Mouse (Mus musculus): ENCODE data around the gene Gm20388. TPM values are rescaled to one million over a fixed set of nuclear protein-coding genes. Genes with fewer than 3 reads are reported as not detected.
"Not testable (repeated sequence)": the region's sequence is repeated elsewhere in the genome, so short reads cannot be mapped to it uniquely, and the experiment has no call there.

Gene Gm20388
- polyA plus RNA-seq, 1 experiment, result 28.1 TPM

GRCm38 (mm10) chr8:123428343-123428893 lies 3517.8 kb downstream of the Gm20388 start:
- Histone ChIP-seq H3K4me1 (ENCODE audit: control insufficient read depth, insufficient read depth, low read length) (no peaks in the 10 kb centered on the region), H3K9ac (ENCODE audit: low read depth, poor library complexity, severe bottlenecking) (no peak overlapping the region), H3K27me3 (ENCODE audit: control insufficient read depth, insufficient read depth, low read length, poor library complexity, severe bottlenecking) (no peaks in the 10 kb centered on the region), H3K36me3 (ENCODE audit: control insufficient read depth, insufficient read depth, low read length, poor library complexity, severe bottlenecking) (no peaks in the 10 kb centered on the region), H3K27ac (ENCODE audit: insufficient read depth, low read length) (no peak overlapping the region), H3K4me3 (ENCODE audit: low read depth, low read length) (no peak overlapping the region), H3K9me3 (replicated peaks; ENCODE audit: control insufficient read depth, insufficient read depth, low read length, poor library complexity, severe bottlenecking) (peaks cover 64% of the 10 kb centered on the region)
- TF ChIP-seq POLR2A (IDR thresholded peaks at IDR 0.05; ENCODE audit: insufficient read depth, low read length) (no peak), EP300 (IDR thresholded peaks at IDR 0.05; ENCODE audit: insufficient read depth, low read depth, low read length) (no peak), CTCF (IDR thresholded peaks at IDR 0.05; ENCODE audit: low read depth, low read length) (no peak)

GRCm38 (mm10) chr8:123428939-123429721 lies 3518.5 kb downstream of the Gm20388 start:
- Histone ChIP-seq H3K4me3 (ENCODE audit: low read depth, low read length) (no peak overlapping the region), H3K36me3 (ENCODE audit: control insufficient read depth, insufficient read depth, low read length, poor library complexity, severe bottlenecking) (no peaks in the 10 kb centered on the region), H3K27ac (ENCODE audit: insufficient read depth, low read length) (no peak overlapping the region), H3K4me1 (ENCODE audit: control insufficient read depth, insufficient read depth, low read length) (no peaks in the 10 kb centered on the region), H3K9me3 (replicated peaks; ENCODE audit: control insufficient read depth, insufficient read depth, low read length, poor library complexity, severe bottlenecking) (peaks cover 66% of the 10 kb centered on the region), H3K27me3 (ENCODE audit: control insufficient read depth, insufficient read depth, low read length, poor library complexity, severe bottlenecking) (no peaks in the 10 kb centered on the region), H3K9ac (ENCODE audit: low read depth, poor library complexity, severe bottlenecking) (no peak overlapping the region)
- no peak for TF ChIP-seq CTCF (IDR thresholded peaks at IDR 0.05; ENCODE audit: low read depth, low read length)
- no peak for TF ChIP-seq EP300 (IDR thresholded peaks at IDR 0.05; ENCODE audit: insufficient read depth, low read depth, low read length)
- no peak for TF ChIP-seq POLR2A (IDR thresholded peaks at IDR 0.05; ENCODE audit: insufficient read depth, low read length)

- peaks cover 70% of the 10 kb centered on the region for H3K9me3 ChIP-seq (replicated peaks; ENCODE audit: control insufficient read depth, insufficient read depth, low read length, poor library complexity, severe bottlenecking)
- H3K9ac ChIP-seq (ENCODE audit: low read depth, poor library complexity, severe bottlenecking); H3K4me1 ChIP-seq (ENCODE audit: control insufficient read depth, insufficient read depth, low read length); H3K36me3 ChIP-seq (ENCODE audit: control insufficient read depth, insufficient read depth, low read length, poor library complexity, severe bottlenecking); H3K27ac ChIP-seq (ENCODE audit: insufficient read depth, low read length); H3K4me3 ChIP-seq (ENCODE audit: low read depth, low read length); H3K27me3 ChIP-seq (ENCODE audit: control insufficient read depth, insufficient read depth, low read length, poor library complexity, severe bottlenecking): not testable (repeated sequence)
Observed at GRCm38 (mm10) chr8:123429722-123430013, 3519.0 kb downstream of the Gm20388 start.

GRCm38 (mm10) chr8:123430936-123431335 lies 3520.3 kb downstream of the Gm20388 start:
- not testable (repeated sequence) for H3K27me3 ChIP-seq (ENCODE audit: control insufficient read depth, insufficient read depth, low read length, poor library complexity, severe bottlenecking); H3K4me3 ChIP-seq (ENCODE audit: low read depth, low read length); H3K4me1 ChIP-seq (ENCODE audit: control insufficient read depth, insufficient read depth, low read length); H3K27ac ChIP-seq (ENCODE audit: insufficient read depth, low read length); H3K36me3 ChIP-seq (ENCODE audit: control insufficient read depth, insufficient read depth, low read length, poor library complexity, severe bottlenecking); H3K9ac ChIP-seq (ENCODE audit: low read depth, poor library complexity, severe bottlenecking)
- peaks cover 75% of the 10 kb centered on the region for H3K9me3 ChIP-seq (replicated peaks; ENCODE audit: control insufficient read depth, insufficient read depth, low read length, poor library complexity, severe bottlenecking)

GRCm38 (mm10) chr8:123431616-123432365 lies 3521.2 kb downstream of the Gm20388 start:
- TF ChIP-seq POLR2A (IDR thresholded peaks at IDR 0.05; ENCODE audit: insufficient read depth, low read length) (no peak), EP300 (IDR thresholded peaks at IDR 0.05; ENCODE audit: insufficient read depth, low read depth, low read length) (no peak), CTCF (IDR thresholded peaks at IDR 0.05; ENCODE audit: low read depth, low read length) (no peak)
- Histone ChIP-seq H3K9me3 (replicated peaks; ENCODE audit: control insufficient read depth, insufficient read depth, low read length, poor library complexity, severe bottlenecking) (peaks cover 70% of the 10 kb centered on the region), H3K4me3 (ENCODE audit: low read depth, low read length) (no peak overlapping the region), H3K9ac (ENCODE audit: low read depth, poor library complexity, severe bottlenecking) (no peak overlapping the region), H3K4me1 (ENCODE audit: control insufficient read depth, insufficient read depth, low read length) (no peaks in the 10 kb centered on the region), H3K36me3 (ENCODE audit: control insufficient read depth, insufficient read depth, low read length, poor library complexity, severe bottlenecking) (no peaks in the 10 kb centered on the region), H3K27ac (ENCODE audit: insufficient read depth, low read length) (no peak overlapping the region), H3K27me3 (ENCODE audit: control insufficient read depth, insufficient read depth, low read length, poor library complexity, severe bottlenecking) (no peaks in the 10 kb centered on the region)

GRCm38 (mm10) chr8:123432381-123432780 lies 3521.7 kb downstream of the Gm20388 start:
- no peak overlapping the region for H3K9ac ChIP-seq (ENCODE audit: low read depth, poor library complexity, severe bottlenecking)
- H3K4me1 ChIP-seq (ENCODE audit: control insufficient read depth, insufficient read depth, low read length), result no peaks in the 10 kb centered on the region
- H3K27me3 ChIP-seq (ENCODE audit: control insufficient read depth, insufficient read depth, low read length, poor library complexity, severe bottlenecking), result no peaks in the 10 kb centered on the region
- H3K36me3 ChIP-seq (ENCODE audit: control insufficient read depth, insufficient read depth, low read length, poor library complexity, severe bottlenecking), result no peaks in the 10 kb centered on the region
- TF ChIP-seq POLR2A (IDR thresholded peaks at IDR 0.05; ENCODE audit: insufficient read depth, low read length) (no peak), EP300 (IDR thresholded peaks at IDR 0.05; ENCODE audit: insufficient read depth, low read depth, low read length) (no peak), CTCF (IDR thresholded peaks at IDR 0.05; ENCODE audit: low read depth, low read length) (no peak)
- H3K4me3 ChIP-seq (ENCODE audit: low read depth, low read length), result no peak overlapping the region
- peaks cover 64% of the 10 kb centered on the region for H3K9me3 ChIP-seq (replicated peaks; ENCODE audit: control insufficient read depth, insufficient read depth, low read length, poor library complexity, severe bottlenecking)
- no peak overlapping the region for H3K27ac ChIP-seq (ENCODE audit: insufficient read depth, low read length)

- not testable (repeated sequence) for H3K27ac ChIP-seq (ENCODE audit: insufficient read depth, low read length); H3K4me3 ChIP-seq (ENCODE audit: low read depth, low read length); H3K36me3 ChIP-seq (ENCODE audit: control insufficient read depth, insufficient read depth, low read length, poor library complexity, severe bottlenecking); H3K4me1 ChIP-seq (ENCODE audit: control insufficient read depth, insufficient read depth, low read length); H3K9ac ChIP-seq (ENCODE audit: low read depth, poor library complexity, severe bottlenecking); H3K27me3 ChIP-seq (ENCODE audit: control insufficient read depth, insufficient read depth, low read length, poor library complexity, severe bottlenecking)
- peaks cover 55% of the 10 kb centered on the region for H3K9me3 ChIP-seq (replicated peaks; ENCODE audit: control insufficient read depth, insufficient read depth, low read length, poor library complexity, severe bottlenecking)
Observed at GRCm38 (mm10) chr8:123433241-123433974, 3522.8 kb downstream of the Gm20388 start.

All from ES-Bruce4 (cell line).